Mouse (Mus musculus): ENCODE results near the gene Nfil3. TPM values are rescaled to one million over a fixed set of nuclear protein-coding genes. Genes with fewer than 3 reads are reported as not detected.

Gene Nfil3
- 10 to 100 TPM; 29.5 to 36.2 TPM for polyA plus RNA-seq (2017; shearing (Covaris generic))

GRCm38 (mm10) chr13:52980951-52981421 is at the start of gene Nfil3:
Gene Nfil3 (minus strand): TSS chr13:52981073.

GRCm38 (mm10) chr13:52929209-52930171 is 51.4 kb downstream of the Nfil3 start, which contains the start of gene Auh:
Gene Auh (minus strand): TSS chr13:52929681.

Other genes starting within 250 kb of the Nfil3 start
- gene Auh, start 51.4 kb downstream of the Nfil3 start, polyA plus RNA-seq (2017; shearing (Covaris generic)): 10 to 100 TPM; 59.2 to 85.2 TPM

Data from activated CD4-positive, CD25-positive, alpha-beta regulatory T cell (primary cell).